Mouse (Mus musculus) Patski (cell line): ENCODE measurements around the gene Vps25. TPM values are rescaled to one million over a fixed set of nuclear protein-coding genes. Genes with fewer than 3 reads are reported as not detected.

Source experiments
- ATAC-seq: fragments of 100-300 bp; one replicate; pipeline ENCODE4 v1.8.0; 2021
- CTCF ChIA-PET: fragments of 350-600 bp; sonication (Branson Sonifier 250); formaldehyde crosslinking; loops from one replicate; lab custom pipeline; 2022; ENCODE audit warnings: inconsistent platforms; lab: Charles Lee
- POLR2A ChIA-PET: fragments of 350-600 bp; sonication (Branson Sonifier 250); formaldehyde crosslinking; loops from one replicate; lab custom pipeline; 2022; ENCODE audit warnings: antibody characterized with exemption, inconsistent platforms; lab: Charles Lee
- DNase-seq: peaks from one replicate; pipeline ENCODE4 v3.0.0-alpha.2; 2011; ENCODE audit warnings: low read depth, low spot score
- H3K27me3 ChIP-seq: fragments of 371-371 bp; one replicate; pipeline ENCODE4 v1.5.1; 2021
- CTCF ChIP-seq: fragments of 100-300 bp; IDR thresholded peaks from one replicate; pipeline ENCODE4 v1.5.1; 2021
- in situ Hi-C: fragments of 300-500 bp; cut with MboI; formaldehyde crosslinking; loops from 3 replicates; pipeline ENCODE4 v1.11.1; 2018; ENCODE audit warnings: low pct_unique_long_range_greater_than_20kb, mixed read lengths
- polyA plus RNA-seq: library from polyadenylated mRNA; unstranded; gene quantifications from one replicate; pipeline ENCODE4 v1.2.3, GENCODE M21; 2021

The Vps25 gene
- polyA plus RNA-seq, 1 experiment from 2014 or later, result 104 TPM

- in situ Hi-C loops, result no loop called here
- TF ChIP-seq CTCF, result no peak
- ChIA-PET CTCF (interaction anchor here (1.3 to 1.9 kb wide), 2 partner anchors 19 to 64 kb away, joined by 4 to 5 read pairs; partner anchors contain the start of gene Becn1), POLR2A (no interaction called here)
- DNase-seq, result no peak
- ATAC-seq, result no peak
- H3K27me3 ChIP-seq, result no peaks in the 10 kb centered on the region
Observed at GRCm38 (mm10) chr11:101238071-101238647, 15.3 kb upstream of the Vps25 start.

GRCm38 (mm10) chr11:101245071-101245470 lies 8.4 kb upstream of the Vps25 start:
- in situ Hi-C loops, result no loop called here
- ATAC-seq (no peak), DNase-seq (no peak)
- CTCF ChIA-PET, result interaction anchor here (1.0 to 1.9 kb wide), 6 partner anchors 8 to 45 kb away, joined by 3 to 8 read pairs (median 5); no protein-coding TSS in a partner anchor
- H3K27me3 ChIP-seq, result no peaks in the 10 kb centered on the region
- POLR2A ChIA-PET, result no interaction called here
- no peak for TF ChIP-seq CTCF

- CTCF ChIA-PET, result interaction anchor here (0.7 to 1.9 kb wide), 8 partner anchors 9 to 56 kb away, joined by 3 to 8 read pairs (median 5); partner anchors contain the start of gene Becn1
- POLR2A ChIA-PET, result interaction anchor here (0.6 to 1.7 kb wide), 3 partner anchors 14 to 102 kb away, joined by 3 to 10 read pairs (median 3); no protein-coding TSS in a partner anchor
- DNase-seq (no peak), ATAC-seq (peak; percentile 17)
- in situ Hi-C loops, result no loop called here
- peak; percentile 40 for TF ChIP-seq CTCF
- no peaks in the 10 kb centered on the region for H3K27me3 ChIP-seq
Observed at GRCm38 (mm10) chr11:101245855-101246701, 7.4 kb upstream of the Vps25 start, which contains the start of gene Ramp2. Gene Ramp2 (plus strand): TSS chr11:101246028.

GRCm38 (mm10) chr11:101246702-101247012 lies 6.8 kb upstream of the Vps25 start:
- ATAC-seq (no peak), DNase-seq (no peak)
- ChIA-PET CTCF (interaction anchor here (0.7 to 1.9 kb wide), 6 partner anchors 10 to 56 kb away, joined by 3 to 8 read pairs (median 5); partner anchors contain the start of gene Becn1), POLR2A (interaction anchor here (0.8 to 1.7 kb wide), 3 partner anchors 15 to 56 kb away, joined by 3 to 10 read pairs (median 4); no protein-coding TSS in a partner anchor)
- in situ Hi-C loops, result no loop called here
- H3K27me3 ChIP-seq, result no peaks in the 10 kb centered on the region
- no peak for TF ChIP-seq CTCF

GRCm38 (mm10) chr11:101247521-101248030 lies 5.9 kb upstream of the Vps25 start:
- ChIA-PET POLR2A (interaction anchor here (0.8 kb wide), 1 partner anchor 53 kb away, joined by 4 read pairs; no protein-coding TSS in a partner anchor), CTCF (interaction anchor here (0.7 kb wide), 1 partner anchor 16 kb away, joined by 3 read pairs; no protein-coding TSS in a partner anchor)
- ATAC-seq, result no peak
- in situ Hi-C loops, result no loop called here
- no peak for DNase-seq
- H3K27me3 ChIP-seq, result no peaks in the 10 kb centered on the region
- TF ChIP-seq CTCF, result no peak

GRCm38 (mm10) chr11:101248258-101248994 lies 5.1 kb upstream of the Vps25 start:
- ChIA-PET POLR2A (no interaction called here), CTCF (interaction anchor here (0.7 to 0.8 kb wide), 2 partner anchors 17 to 37 kb away, joined by 3 read pairs; no protein-coding TSS in a partner anchor)
- ATAC-seq, result no peak
- in situ Hi-C loops, result no loop called here
- TF ChIP-seq CTCF, result peak; percentile 78
- no peak for DNase-seq
- H3K27me3 ChIP-seq, result no peaks in the 10 kb centered on the region

- DNase-seq, result no peak
- no peak for TF ChIP-seq CTCF
- in situ Hi-C loops, result loop anchor here (5.0 kb wide), 2 partner anchors 39 to 51 kb away; partner anchors contain the start of gene Becn1
- POLR2A ChIA-PET, result no interaction called here
- CTCF ChIA-PET, result interaction anchor here (2.5 to 5.1 kb wide), 2 partner anchors 39 to 50 kb away, joined by 8 to 33 read pairs; partner anchors contain the start of gene Becn1
- no peak for ATAC-seq
- H3K27me3 ChIP-seq, result no peaks in the 10 kb centered on the region
Observed at GRCm38 (mm10) chr11:101251031-101251430, 2.5 kb upstream of the Vps25 start.

- DNase-seq (no peak), ATAC-seq (no peak)
- H3K27me3 ChIP-seq, result no peaks in the 10 kb centered on the region
- in situ Hi-C loops, result loop anchor here (5.0 kb wide), 2 partner anchors 41 to 49 kb away; partner anchors contain the start of gene Becn1
- ChIA-PET CTCF (interaction anchor here (0.9 to 5.1 kb wide), 7 partner anchors 25 to 210 kb away, joined by 3 to 33 read pairs (median 3); partner anchors contain the start of genes Becn1, Cntd1 and Coa3), POLR2A (interaction anchor here (1.0 to 1.6 kb wide), 6 partner anchors 9 to 49 kb away, joined by 3 to 7 read pairs (median 4); partner anchors contain the start of gene Becn1)
- TF ChIP-seq CTCF, result no peak
Observed at GRCm38 (mm10) chr11:101252941-101253340, 566 bp upstream of the Vps25 start.

- no peak for DNase-seq
- in situ Hi-C loops, result no loop called here
- no peaks in the 10 kb centered on the region for H3K27me3 ChIP-seq
- ATAC-seq, result no peak
- CTCF ChIA-PET, result interaction anchor here (5.1 kb wide), 1 partner anchor 45 kb away, joined by 33 read pairs; the partner anchor contains the start of gene Becn1
- POLR2A ChIA-PET, result no interaction called here
- TF ChIP-seq CTCF, result no peak
Observed at GRCm38 (mm10) chr11:101255826-101256775, 2.6 kb downstream of the Vps25 start.
